Mouse (Mus musculus) ES-Bruce4 (cell line): ENCODE data around the gene Zmynd11.

ENCODE experiments used
- EP300 ChIP-seq: IDR thresholded peaks from 2 replicates; pipeline ENCODE4 v1.6.1; 2011; ENCODE audit warnings: low read depth, low read length; ENCODE audit not compliant: insufficient read depth
- POLR2A ChIP-seq: IDR thresholded peaks from one replicate; pipeline ENCODE4 v1.8.1; 2011; ENCODE audit warnings: low read length; ENCODE audit not compliant: insufficient read depth

GRCm38 (mm10) chr13:9648716-9649115 lies 116.4 kb downstream of the Zmynd11 start:
- TF ChIP-seq POLR2A, result no peak
- no peak for TF ChIP-seq EP300
